Mouse (Mus musculus): Measurements from ENCODE around the gene Lpar5.

Lpar5 gene

GRCm38 (mm10) chr6:125119387-125119786 lies 51.7 kb downstream of the Lpar5 start:
- DNase-seq (ENCODE audit: extremely low spot score, low spot score): no peak

DNA sequence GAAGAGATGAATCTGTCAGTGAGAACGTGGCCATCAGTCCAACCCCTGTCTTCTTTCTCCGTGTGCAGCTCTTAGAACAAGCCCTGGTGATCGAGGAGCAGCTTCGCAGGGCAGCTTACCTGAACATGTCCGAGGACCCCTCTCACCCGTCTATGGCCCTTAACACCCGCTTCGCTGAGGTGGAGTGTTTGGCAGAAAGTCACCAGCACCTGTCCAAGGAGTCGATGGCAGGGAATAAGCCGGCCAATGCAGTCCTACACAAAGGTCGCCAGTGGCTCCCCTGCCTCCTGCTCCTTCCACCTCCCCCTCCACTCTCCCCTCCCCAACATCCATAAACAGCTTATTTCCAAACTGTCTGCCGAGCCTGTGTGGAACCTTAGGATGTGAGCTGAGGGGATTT lies 61.0 kb downstream of the Lpar5 start:
- no peak for DNase-seq (ENCODE audit: extremely low spot score, low spot score)

- DNase-seq (ENCODE audit: extremely low spot score, low spot score): no peak
Measured at GRCm38 (mm10) chr6:125129710-125130402, 62.1 kb downstream of the Lpar5 start.

- peak; percentile 98 for DNase-seq (ENCODE audit: extremely low spot score, low spot score)
Measured at GRCm38 (mm10) chr6:125131302-125132156, 63.8 kb downstream of the Lpar5 start, which contains the start of gene Nop2. Gene Nop2, plus strand, starts transcription at chr6:125131909.
